Mouse (Mus musculus): ENCODE measurements around the gene 1700020D05Rik. TPM values are rescaled to one million over a fixed set of nuclear protein-coding genes. Genes with fewer than 3 reads are reported as not detected.

1700020D05Rik gene
- total RNA-seq, 1 experiment from 2014 or later = not detected

DNA sequence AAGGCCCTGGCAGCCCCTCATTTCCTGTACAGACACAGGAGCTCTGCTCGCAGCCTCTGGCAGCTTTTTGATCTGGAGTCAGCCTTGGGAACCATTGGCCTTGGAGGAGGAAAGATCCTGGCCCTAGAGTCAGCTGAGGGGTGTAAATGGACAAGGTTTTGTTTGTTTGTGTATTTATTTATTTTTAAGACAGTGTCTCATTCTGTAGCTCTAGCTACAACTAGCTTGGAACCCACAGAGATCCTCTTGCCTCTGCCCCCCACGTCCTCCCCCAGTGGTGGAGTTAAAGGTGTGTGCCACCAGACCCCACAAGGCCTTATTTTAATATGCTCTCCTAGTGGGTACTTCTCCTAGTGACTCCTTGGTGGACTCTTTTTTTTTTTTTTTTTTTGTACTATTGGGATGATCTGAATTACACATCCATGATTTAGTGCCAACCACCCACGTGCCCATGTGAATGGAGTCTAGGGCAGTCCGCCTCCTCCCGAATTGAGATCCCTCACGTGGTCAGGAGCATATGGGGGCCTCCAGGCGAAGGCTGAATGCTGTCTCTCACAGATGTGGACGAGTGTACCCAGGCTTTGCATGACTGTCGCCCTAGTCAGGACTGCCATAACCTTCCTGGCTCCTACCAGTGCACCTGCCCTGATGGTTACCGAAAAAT is 26.5 kb downstream of the 1700020D05Rik start:
- no peak for ATAC-seq (replicated peaks; ENCODE audit: low read depth, poor library complexity, severe bottlenecking)

DNA sequence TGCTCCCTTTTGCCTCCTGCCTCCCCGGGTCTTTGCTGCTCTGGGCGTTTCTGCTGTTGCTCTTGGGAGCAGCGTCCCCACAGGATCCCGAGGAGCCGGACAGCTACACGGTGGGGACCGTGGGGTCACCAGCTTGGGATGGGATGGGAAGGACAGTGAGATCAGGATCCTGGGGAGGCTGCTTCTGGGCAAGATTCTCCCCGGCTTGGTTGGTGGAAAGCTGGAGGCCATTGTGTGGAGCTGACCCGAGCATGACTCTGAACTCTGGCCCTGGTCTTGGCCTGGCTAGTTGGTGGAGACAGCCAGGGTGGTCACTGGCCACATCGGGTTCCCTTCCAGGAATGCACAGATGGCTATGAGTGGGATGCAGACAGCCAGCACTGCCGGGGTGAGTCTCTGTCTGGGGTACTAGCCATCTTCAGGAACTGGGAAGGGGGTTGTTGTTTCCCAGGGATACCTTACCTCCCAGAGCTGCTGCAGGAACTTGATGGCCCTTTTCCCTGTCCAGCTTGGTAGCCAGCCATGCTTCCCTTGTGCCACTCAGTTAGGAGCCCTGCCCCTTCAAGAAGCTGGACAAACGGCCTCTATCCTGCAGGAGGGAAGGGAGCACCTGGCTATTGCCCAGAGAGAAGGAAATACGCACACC is 28.4 kb downstream of the 1700020D05Rik start:
- no peak for ATAC-seq (replicated peaks; ENCODE audit: low read depth, poor library complexity, severe bottlenecking)

- ATAC-seq (replicated peaks; ENCODE audit: low read depth, poor library complexity, severe bottlenecking) = no peak; the same call in 1 of the 2 replicates
Observed at GRCm38 (mm10) chr19:5474281-5475068, 29.1 kb downstream of the 1700020D05Rik start.

DNA sequence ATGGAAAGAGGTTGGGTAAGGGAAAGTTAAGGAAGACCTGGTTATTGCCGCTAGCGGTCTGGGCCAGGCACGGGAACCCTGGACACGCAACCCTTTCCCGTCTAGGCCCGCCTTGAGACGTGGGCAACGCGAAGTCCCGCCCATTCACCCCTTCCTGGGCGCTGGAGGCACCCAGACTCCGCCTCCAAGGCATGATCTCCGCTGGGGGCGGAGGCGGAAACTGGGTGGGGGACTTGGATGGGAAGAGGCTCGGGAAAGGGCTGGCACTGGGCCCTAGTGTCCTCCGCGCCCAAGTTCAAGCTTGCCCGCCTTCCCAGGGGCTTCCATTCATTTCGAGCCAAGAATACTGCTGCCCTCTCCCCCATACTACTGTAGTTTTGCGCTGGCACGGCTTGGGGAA is 29.9 kb downstream of the 1700020D05Rik start, which contains the start of gene Efemp2:
TSS of gene Efemp2 (plus strand) at position 235 of the 400 bp plus-strand sequence.
- no peak; the same call in 1 of the 2 replicates for ATAC-seq (replicated peaks; ENCODE audit: low read depth, poor library complexity, severe bottlenecking)

DNA sequence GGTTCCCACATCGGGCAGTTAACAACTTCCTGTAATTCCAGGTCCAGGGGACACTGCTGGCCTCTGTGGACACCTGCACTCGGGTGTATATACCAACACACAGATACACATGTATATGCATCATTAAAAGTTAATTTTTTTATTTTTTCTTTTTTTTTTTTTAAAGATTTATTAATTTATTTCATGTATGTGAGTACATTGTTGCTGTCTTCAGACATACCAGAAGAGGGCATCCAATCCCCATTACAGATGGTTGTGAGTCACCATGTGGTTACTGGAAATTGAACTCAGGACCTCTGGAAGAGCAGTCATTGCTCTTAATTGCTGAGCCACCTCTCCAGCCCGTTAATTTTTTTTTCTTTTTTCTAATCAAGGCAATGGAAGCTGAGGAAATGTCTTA is 30.7 kb downstream of the 1700020D05Rik start:
- ATAC-seq (replicated peaks; ENCODE audit: low read depth, poor library complexity, severe bottlenecking) = no peak

DNA sequence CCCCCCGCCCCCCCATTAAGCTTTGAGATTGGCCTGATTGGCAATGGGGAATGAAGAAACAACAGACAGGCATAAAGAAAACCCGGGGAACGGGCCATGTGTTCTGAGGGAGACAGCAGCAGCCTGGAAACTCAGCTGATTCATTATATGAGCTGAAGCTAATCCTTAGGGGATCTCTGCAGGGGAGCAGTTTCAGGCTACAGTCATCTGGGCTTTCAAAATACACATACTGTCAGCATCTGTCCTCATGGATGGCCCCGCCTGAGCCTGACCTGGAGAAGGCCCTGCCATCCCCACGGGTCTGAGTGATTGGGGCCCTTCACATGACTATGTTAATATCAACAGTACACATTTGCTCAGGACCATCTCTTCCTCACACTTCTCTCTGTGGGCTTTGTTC is 31.7 kb downstream of the 1700020D05Rik start:
- ATAC-seq (replicated peaks; ENCODE audit: low read depth, poor library complexity, severe bottlenecking) = no peak

DNA sequence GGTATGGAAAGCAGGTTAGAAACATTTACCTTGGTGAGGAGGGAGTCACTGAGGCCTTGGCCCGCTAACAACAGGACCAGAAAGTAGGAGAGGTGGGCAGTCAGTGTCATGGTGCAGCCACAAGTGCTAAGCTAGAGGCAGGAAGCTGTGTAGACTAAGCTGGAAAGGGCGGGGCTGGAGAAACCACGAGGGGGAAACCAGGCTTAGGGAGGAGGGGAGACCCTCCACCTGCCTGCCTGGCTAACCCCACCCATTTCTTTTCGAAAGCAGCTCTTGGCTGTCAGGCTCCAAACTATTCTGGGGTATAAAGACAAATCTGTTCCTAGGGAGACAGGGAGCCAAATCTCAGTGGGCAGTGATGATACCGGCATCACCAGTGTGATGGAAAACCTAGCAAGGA is 35.2 kb downstream of the 1700020D05Rik start, which contains the start of gene Ctsw:
TSS of gene Ctsw (minus strand) at position 134 of the 400 bp plus-strand sequence.
- ATAC-seq (replicated peaks; ENCODE audit: low read depth, poor library complexity, severe bottlenecking) = peak; percentile 67

GRCm38 (mm10) chr19:5466916-5467500 is 36.6 kb downstream of the 1700020D05Rik start:
- ATAC-seq (replicated peaks; ENCODE audit: low read depth, poor library complexity, severe bottlenecking) = no peak

- ATAC-seq (replicated peaks; ENCODE audit: low read depth, poor library complexity, severe bottlenecking) = no peak
Observed at GRCm38 (mm10) chr19:5465037-5465436, 38.5 kb downstream of the 1700020D05Rik start.

GRCm38 (mm10) chr19:5463791-5464562 is 39.6 kb downstream of the 1700020D05Rik start:
- ATAC-seq (replicated peaks; ENCODE audit: low read depth, poor library complexity, severe bottlenecking) = no peak

- no peak for ATAC-seq (replicated peaks; ENCODE audit: low read depth, poor library complexity, severe bottlenecking)
Observed at GRCm38 (mm10) chr19:5463212-5463611, 40.4 kb downstream of the 1700020D05Rik start.

DNA sequence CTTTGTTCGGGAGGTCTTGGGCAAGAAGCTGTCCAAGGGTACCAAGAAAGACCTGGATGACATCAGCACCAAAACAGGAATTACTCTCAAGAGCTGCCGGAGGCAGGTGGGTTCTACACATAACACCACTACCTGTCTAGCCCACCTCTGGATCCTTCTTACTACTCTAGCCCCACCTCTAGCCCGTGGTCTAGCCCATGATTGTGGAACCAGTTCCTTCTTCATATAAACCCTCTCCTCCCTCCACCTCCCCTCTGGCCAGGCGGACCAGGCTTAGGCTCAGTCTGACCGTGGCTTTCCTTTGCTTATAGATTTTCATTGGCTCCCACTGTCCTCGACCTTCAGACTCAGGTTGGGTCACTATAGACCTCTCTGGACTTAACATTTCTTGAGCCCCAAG is 42.2 kb downstream of the 1700020D05Rik start:
- ATAC-seq (replicated peaks; ENCODE audit: low read depth, poor library complexity, severe bottlenecking) = no peak

DNA sequence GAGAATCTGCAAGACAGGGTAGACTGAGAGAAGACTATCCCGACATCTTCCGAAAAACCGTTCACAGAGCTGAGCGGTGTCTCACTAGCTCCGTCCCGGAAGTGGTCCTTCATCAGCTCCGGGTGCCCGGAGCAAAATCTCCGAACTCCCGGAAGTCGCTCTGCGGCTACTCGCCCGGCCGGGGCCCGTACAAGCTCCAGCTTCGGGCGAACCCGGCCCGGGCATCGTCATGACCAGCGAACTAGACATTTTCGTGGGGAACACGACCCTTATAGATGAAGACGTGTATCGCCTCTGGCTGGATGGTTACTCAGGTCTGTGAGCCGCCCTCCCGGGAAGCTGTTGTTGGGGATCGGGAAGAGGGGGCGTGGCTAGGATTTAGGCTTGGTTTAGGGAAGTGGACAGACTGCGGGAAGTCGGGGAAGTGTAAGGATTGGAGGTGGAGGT is 43.1 kb downstream of the 1700020D05Rik start, which contains the start of gene Fibp:
TSS of gene Fibp (plus strand) at position 151 of the 447 bp plus-strand sequence.
- ATAC-seq (replicated peaks; ENCODE audit: low read depth, poor library complexity, severe bottlenecking) = peak; percentile 78

GRCm38 (mm10) chr19:5459896-5460295 is 43.7 kb downstream of the 1700020D05Rik start:
- ATAC-seq (replicated peaks; ENCODE audit: low read depth, poor library complexity, severe bottlenecking) = no peak

- no peak for ATAC-seq (replicated peaks; ENCODE audit: low read depth, poor library complexity, severe bottlenecking)
Observed at GRCm38 (mm10) chr19:5459019-5459418, 44.6 kb downstream of the 1700020D05Rik start.

DNA sequence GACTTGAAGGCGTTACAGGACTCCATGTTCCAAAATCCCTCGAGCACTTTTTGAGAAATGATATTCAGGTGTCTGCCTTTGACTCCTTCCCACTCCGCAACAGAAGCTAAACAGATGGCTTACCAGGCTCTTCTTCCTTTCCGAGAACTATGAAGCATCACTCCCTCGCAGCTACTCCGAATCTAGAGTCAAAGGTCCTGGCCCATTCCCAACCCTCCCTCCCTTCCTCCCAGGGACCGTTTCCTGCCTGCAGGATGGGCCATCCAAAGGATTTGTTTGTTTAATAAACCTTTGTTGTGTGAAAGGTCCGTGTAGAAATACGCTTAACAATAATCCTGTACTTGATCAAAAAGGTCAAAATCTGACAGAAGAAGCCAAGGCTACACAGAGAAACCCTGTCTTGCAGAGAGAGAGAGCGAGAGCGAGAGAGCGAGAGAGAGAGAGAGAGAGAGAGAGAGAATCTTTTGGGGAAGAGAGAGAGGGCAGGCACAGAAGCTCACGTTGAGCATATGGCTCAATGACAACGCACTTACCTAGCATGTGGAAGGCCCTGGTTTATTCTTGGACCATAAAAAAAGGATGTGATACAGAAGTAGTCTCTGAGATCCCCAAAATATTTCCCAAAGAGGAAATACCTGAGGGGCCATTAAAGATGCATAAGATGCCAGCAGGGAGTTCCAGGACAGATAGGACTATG is 45.7 kb downstream of the 1700020D05Rik start, which contains the start of gene Ccdc85b:
TSS of gene Ccdc85b (minus strand) at position 149 of the 697 bp plus-strand sequence.
- ATAC-seq (replicated peaks; ENCODE audit: low read depth, poor library complexity, severe bottlenecking) = no peak

DNA sequence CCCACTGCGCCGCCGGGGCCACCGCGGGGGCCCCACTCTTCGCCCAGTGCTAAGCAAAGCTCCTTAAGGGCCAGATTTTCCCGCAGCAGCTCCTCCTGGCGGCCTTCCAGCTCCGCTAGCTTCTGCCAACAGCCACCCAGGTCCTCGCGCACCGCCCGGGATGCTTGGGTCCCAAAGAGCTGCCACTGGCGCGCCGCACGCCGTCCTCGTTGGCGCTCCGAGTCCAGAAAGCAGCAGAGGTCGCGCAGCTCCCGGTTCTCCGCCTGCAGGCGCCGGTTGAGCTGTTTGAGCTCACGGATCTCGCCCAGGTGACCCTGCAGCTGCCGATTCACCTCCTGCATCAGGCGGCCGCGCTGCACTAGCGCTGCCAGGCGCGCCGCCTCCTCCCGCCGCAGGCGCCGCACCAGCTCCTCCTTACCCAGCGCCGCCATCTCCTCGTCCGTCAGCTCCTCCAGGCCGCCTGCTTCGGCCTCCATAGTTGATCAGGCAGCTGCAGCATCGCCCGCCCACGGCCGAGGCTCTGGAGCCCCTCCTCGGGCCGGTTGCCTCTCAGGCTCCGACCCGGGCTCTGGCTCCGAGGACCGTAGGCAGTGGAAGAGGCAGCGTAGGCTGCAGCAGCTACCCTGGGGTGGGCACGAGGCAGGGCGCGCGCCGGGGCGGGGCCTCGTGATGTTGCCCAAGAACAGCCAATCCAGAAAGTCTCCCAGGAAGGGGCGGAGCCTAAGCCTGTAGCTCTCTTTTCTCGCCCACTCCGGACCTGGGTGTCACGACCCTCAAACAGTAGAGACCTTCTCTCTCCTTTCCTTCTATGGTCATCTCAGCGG is 46.5 kb downstream of the 1700020D05Rik start:
- ATAC-seq (replicated peaks; ENCODE audit: low read depth, poor library complexity, severe bottlenecking) = peak; percentile 84
